Mouse (Mus musculus) neural tube, embryonic 11.5 days (tissue): ENCODE measurements at regions not wholly inside any gene's neighbourhood (a gene's known extent, or its start where the extent isn't known, plus 50 kb on each side); places are given as distances from the start of the nearest gene placed in this dataset.
A peak's percentile ranks its signal among the peaks of the same experiment; 100 is the strongest.
"Not testable (repeated sequence)": the region's sequence is repeated elsewhere in the genome, so short reads cannot be mapped to it uniquely, and the experiment has no call there.

Experiments
- ATAC-seq: fragments of 200-750 bp; cut with Nextera tagmentation; 2 replicates; pipeline ENCODE4 v1.8.0; 2017; ENCODE audit warnings: moderate number of reproducible peaks, mild to moderate bottlenecking, moderate TSS enrichment, moderate library complexity; ENCODE audit not compliant: insufficient read depth, low FRiP score, low TSS enrichment
- DNase-seq: peaks from one replicate; pipeline ENCODE4 v3.0.0-alpha.2; 2015; ENCODE audit warnings: low spot score
- H3K27ac ChIP-seq: fragments of 300-500 bp; sonication (generic); 2 replicates; pipeline ENCODE4 v1.5.1; 2014; ENCODE audit warnings: low read depth, mild to moderate bottlenecking, low read length
- H3K27me3 ChIP-seq: fragments of 300-500 bp; sonication (generic); 2 replicates; pipeline ENCODE4 v1.6.1; 2014; ENCODE audit warnings: mild to moderate bottlenecking, low read length, mixed read lengths; ENCODE audit not compliant: control insufficient read depth, insufficient read depth
- H3K36me3 ChIP-seq: fragments of 300-500 bp; sonication (generic); 2 replicates; pipeline ENCODE4 v1.6.1; 2014; ENCODE audit warnings: mild to moderate bottlenecking, low read length, moderate library complexity, mixed read lengths; ENCODE audit not compliant: control insufficient read depth, insufficient read depth
- H3K4me1 ChIP-seq: fragments of 300-500 bp; sonication (generic); 2 replicates; pipeline ENCODE4 v1.6.1; 2014; ENCODE audit warnings: low read length, mixed read lengths; ENCODE audit not compliant: control insufficient read depth, insufficient read depth
- H3K4me2 ChIP-seq: fragments of 300-500 bp; sonication (generic); 2 replicates; pipeline ENCODE4 v1.6.1; 2014; ENCODE audit warnings: low read depth, mild to moderate bottlenecking, moderate library complexity
- H3K4me3 ChIP-seq: fragments of 300-500 bp; sonication (generic); 2 replicates; pipeline ENCODE4 v1.5.1; 2014; ENCODE audit warnings: low read depth, low read length
- H3K9ac ChIP-seq: fragments of 300-500 bp; sonication (generic); 2 replicates; pipeline ENCODE4 v1.6.1; 2014; ENCODE audit warnings: mild to moderate bottlenecking, low read length
- H3K9me3 ChIP-seq: fragments of 300-500 bp; sonication (generic); 2 replicates; pipeline ENCODE4 v1.6.1; 2016; ENCODE audit warnings: low read length; ENCODE audit not compliant: control insufficient read depth
- WGBS: fragments of 180-500 bp; shearing (Covaris S2); extraction: QIAGEN DNeasy Blood & Tissue Kit; methylation state at CpG from one replicate; pipeline ENCODE4 v1.1.7; 2014; 5-methylcytosine and 5-hydroxymethylcytosine counted together

GRCm38 (mm10) chr2:3864872-3865271, 152.6 kb upstream of the Frmd4a start:
- Histone ChIP-seq H3K4me1 (no peaks in the 10 kb centered on the region), H3K27ac (no peak overlapping the region), H3K36me3 (no peaks in the 10 kb centered on the region), H3K4me3 (no peak overlapping the region), H3K9me3 (no peaks in the 10 kb centered on the region), H3K9ac (no peak overlapping the region), H3K27me3 (no peaks in the 10 kb centered on the region), H3K4me2 (no peak overlapping the region)
- ATAC-seq (no peak), DNase-seq (no peak)
- 78% methylated on average over 10 of the region's 10 CpGs for WGBS

- not testable (repeated sequence) for H3K4me1 ChIP-seq, H3K27me3 ChIP-seq, H3K36me3 ChIP-seq, H3K9ac ChIP-seq, DNase-seq, H3K4me2 ChIP-seq, ATAC-seq, H3K27ac ChIP-seq, H3K9me3 ChIP-seq, H3K4me3 ChIP-seq
- 75% methylated on average over 4 of the region's 4 CpGs for WGBS
Measured at GRCm38 (mm10) chr2:3866736-3867135, 150.8 kb upstream of the Frmd4a start.

GRCm38 (mm10) chr2:3869701-3870100, 147.8 kb upstream of the Frmd4a start:
- DNase-seq (no peak), ATAC-seq (no peak)
- WGBS: 90% methylated on average over 1 of the region's 1 CpGs

GRCm38 (mm10) chr2:3871748-3872147, 145.8 kb upstream of the Frmd4a start:
- DNase-seq (no peak), ATAC-seq (no peak)
- Histone ChIP-seq H3K36me3 (no peaks in the 10 kb centered on the region), H3K4me2 (no peak overlapping the region), H3K27me3 (no peaks in the 10 kb centered on the region), H3K4me1 (no peaks in the 10 kb centered on the region), H3K27ac (no peak overlapping the region), H3K4me3 (no peak overlapping the region), H3K9me3 (no peaks in the 10 kb centered on the region; the same call in 1 of the 2 replicates), H3K9ac (no peak overlapping the region)
- 88% methylated on average over 3 of the region's 3 CpGs for WGBS

More at GRCm38 (mm10) chr2:3869701-3870100, 147.8 kb upstream of the Frmd4a start:
- Histone ChIP-seq H3K4me3 (no peak overlapping the region), H3K9ac (no peak overlapping the region), H3K9me3 (no peaks in the 10 kb centered on the region; the same call in 1 of the 2 replicates), H3K36me3 (no peaks in the 10 kb centered on the region), H3K27me3 (no peaks in the 10 kb centered on the region), H3K4me1 (no peaks in the 10 kb centered on the region), H3K27ac (no peak overlapping the region), H3K4me2 (no peak overlapping the region)

- Histone ChIP-seq H3K4me2 (no peak overlapping the region), H3K27ac (no peak overlapping the region), H3K4me1 (no peaks in the 10 kb centered on the region), H3K4me3 (no peak overlapping the region), H3K9me3 (no peaks in the 10 kb centered on the region), H3K36me3 (no peaks in the 10 kb centered on the region), H3K9ac (no peak overlapping the region), H3K27me3 (no peaks in the 10 kb centered on the region)
- DNase-seq (no peak), ATAC-seq (no peak)
- 50% methylated on average over 6 of the region's 6 CpGs for WGBS
Measured at GRCm38 (mm10) chr2:3887000-3887399, 130.5 kb upstream of the Frmd4a start.

- no peak overlapping the region for H3K4me3 ChIP-seq
- 63% methylated on average over 14 of the region's 14 CpGs for WGBS
- H3K9ac ChIP-seq: no peak overlapping the region
- no peaks in the 10 kb centered on the region for H3K36me3 ChIP-seq
- ATAC-seq (peak; percentile 53), DNase-seq (peak; percentile 41)
- H3K9me3 ChIP-seq: no peaks in the 10 kb centered on the region
- H3K4me1 ChIP-seq: no peaks in the 10 kb centered on the region
- no peak overlapping the region for H3K27ac ChIP-seq
- no peaks in the 10 kb centered on the region for H3K27me3 ChIP-seq
- no peak overlapping the region for H3K4me2 ChIP-seq
Measured at GRCm38 (mm10) chr2:3887845-3888433, 129.6 kb upstream of the Frmd4a start.

- Histone ChIP-seq H3K27me3 (no peaks in the 10 kb centered on the region), H3K27ac (no peak overlapping the region), H3K4me1 (no peaks in the 10 kb centered on the region), H3K36me3 (no peaks in the 10 kb centered on the region), H3K4me2 (no peak overlapping the region), H3K4me3 (no peak overlapping the region), H3K9me3 (no peaks in the 10 kb centered on the region), H3K9ac (no peak overlapping the region)
- DNase-seq (no peak), ATAC-seq (no peak)
- WGBS: 89% methylated on average over 3 of the region's 3 CpGs
Measured at GRCm38 (mm10) chr2:3889381-3889780, 128.1 kb upstream of the Frmd4a start.

- no peak for DNase-seq
- no peak overlapping the region for H3K4me2 ChIP-seq
- no peak overlapping the region for H3K9ac ChIP-seq
- ATAC-seq: no peak
- H3K27me3 ChIP-seq: no peaks in the 10 kb centered on the region
- no peaks in the 10 kb centered on the region for H3K36me3 ChIP-seq
- WGBS: 48% methylated on average over 8 of the region's 8 CpGs
- H3K4me3 ChIP-seq: no peak overlapping the region
- no peaks in the 10 kb centered on the region for H3K4me1 ChIP-seq
- no peaks in the 10 kb centered on the region for H3K9me3 ChIP-seq
- H3K27ac ChIP-seq: no peak overlapping the region
Measured at GRCm38 (mm10) chr2:3890462-3890861, 127.1 kb upstream of the Frmd4a start.

GRCm38 (mm10) chr2:3907026-3907425, 110.5 kb upstream of the Frmd4a start:
- H3K27ac ChIP-seq: no peak overlapping the region
- no peaks in the 10 kb centered on the region for H3K36me3 ChIP-seq
- no peak overlapping the region for H3K4me3 ChIP-seq
- 91% methylated on average over 4 of the region's 4 CpGs for WGBS
- DNase-seq (no peak), ATAC-seq (no peak)
- no peaks in the 10 kb centered on the region for H3K27me3 ChIP-seq
- H3K4me2 ChIP-seq: no peak overlapping the region
- no peaks in the 10 kb centered on the region for H3K4me1 ChIP-seq
- no peak overlapping the region for H3K9ac ChIP-seq
- no peaks in the 10 kb centered on the region for H3K9me3 ChIP-seq
